Mouse (Mus musculus): ENCODE data around the gene Smu1. TPM values are rescaled to one million over a fixed set of nuclear protein-coding genes. Genes with fewer than 3 reads are reported as not detected.

Smu1 gene
- polyA plus RNA-seq, 1 experiment from 2014 or later: 190 TPM

DNA sequence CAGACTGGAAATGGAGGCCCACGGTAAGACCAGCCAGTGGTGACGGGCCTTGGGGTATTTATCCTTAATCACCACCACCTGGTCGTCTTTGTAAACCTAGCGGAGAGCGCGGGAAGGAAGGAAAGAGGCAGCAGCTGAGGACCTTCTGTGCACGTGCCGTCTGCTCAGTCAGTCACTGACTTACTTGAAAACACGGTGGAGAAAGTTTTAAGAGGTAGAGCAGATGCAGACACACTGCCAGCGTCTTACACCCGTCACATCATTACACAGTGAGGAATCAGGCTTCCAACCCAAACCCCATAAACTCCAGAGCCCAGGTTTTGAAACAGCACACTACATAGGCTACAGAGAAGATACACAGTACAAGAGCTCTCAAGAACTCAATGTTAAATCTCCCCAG, 66.6 kb downstream of the Smu1 start:
- H3K27me3 ChIP-seq (replicated peaks; ENCODE audit: low read depth, poor library complexity, severe bottlenecking): no peaks in the 10 kb centered on the region
- H3K4me3 ChIP-seq: no peak overlapping the region
- peaks cover 83% of the 10 kb centered on the region for H3K36me3 ChIP-seq (replicated peaks)
- H3K9me3 ChIP-seq: no peaks in the 10 kb centered on the region
- DNase-seq (ENCODE audit: low spot score): peak; percentile 42
- no peak overlapping the region for H3K27ac ChIP-seq (replicated peaks)
- 68% methylated on average over 11 of the region's 11 CpGs for WGBS
- peaks cover 6% of the 10 kb centered on the region; the same call in 1 of the 2 replicates for H3K4me1 ChIP-seq

MicroRNAs encoded within 50 kb of the gene (microRNA counts, 519-probe panel; counts per million panel counts)
- microRNA mmu-miR-207: 188 counts per million, percentile 57 among the panel's probes with 10 or more counts

Small RNA genes lying within 50 kb of the gene (microRNA-seq; reads per million reads assigned to microRNA genes)
- not detected for gene Mir207

Other genes starting within 250 kb of the Smu1 start
- 35.0 and 35.1 TPM in 2 replicates for gene Aptx, start 54.7 kb downstream of the Smu1 start, polyA plus RNA-seq (2016; fragmentation: Nextera tagmentation; extraction: Ambion mirVana)
- 608 and 633 TPM in 2 replicates for gene Dnaja1, start 35.8 kb downstream of the Smu1 start, polyA plus RNA-seq (2016; fragmentation: Nextera tagmentation; extraction: Ambion mirVana)
- 23.8 and 24.7 TPM in 2 replicates for gene B4galt1, start 96.1 kb upstream of the Smu1 start, polyA plus RNA-seq (2016; fragmentation: Nextera tagmentation; extraction: Ambion mirVana)
- gene Spink4, start 162.1 kb upstream of the Smu1 start, polyA plus RNA-seq (2016; fragmentation: Nextera tagmentation; extraction: Ambion mirVana): not detected in 2 replicates
- 210 and 219 TPM in 2 replicates for gene Bag1, start 190.4 kb upstream of the Smu1 start, polyA plus RNA-seq (2016; fragmentation: Nextera tagmentation; extraction: Ambion mirVana)
- gene Chmp5, start 190.5 kb upstream of the Smu1 start, polyA plus RNA-seq (2016; fragmentation: Nextera tagmentation; extraction: Ambion mirVana): 91.0 and 93.4 TPM in 2 replicates
- 101 and 103 TPM in 2 replicates for gene Nfx1, start 213.0 kb upstream of the Smu1 start, polyA plus RNA-seq (2016; fragmentation: Nextera tagmentation; extraction: Ambion mirVana)